Mouse (Mus musculus): ENCODE results near the gene Slc30a9.

GRCm38 (mm10) chr5:67348949-67349348 lies 42.2 kb downstream of the Slc30a9 start:
- TF ChIP-seq CTCF (IDR thresholded peaks at IDR 0.05; ENCODE audit: extremely low read depth, insufficient read depth, insufficient read length, insufficient replicate concordance): no peak
- TF ChIP-seq POLR2A (IDR thresholded peaks at IDR 0.05; ENCODE audit: low read depth, low read length): no peak
